Mouse (Mus musculus): ENCODE measurements around the gene Vti1a. TPM values are rescaled to one million over a fixed set of nuclear protein-coding genes. Genes with fewer than 3 reads are reported as not detected.
A peak's percentile ranks its signal among the peaks of the same experiment; 100 is the strongest.

Vti1a gene
- polyA plus RNA-seq, 1 experiment from 2014 or later: 15.4 TPM

GRCm38 (mm10) chr19:55332641-55333268, 16.7 kb downstream of the Vti1a start:
- WGBS: 91% methylated on average over 8 of the region's 8 CpGs
- Histone ChIP-seq H3K9me3 (ENCODE audit: control insufficient read depth, low read length) (no peaks in the 10 kb centered on the region), H3K4me3 (ENCODE audit: control insufficient read depth in 1 of 2, insufficient read depth in 1 of 2, low read depth in 1 of 2, low read length in 2 of 2) (no peak overlapping the region), H3K4me2 (ENCODE audit: low read length) (no peak overlapping the region), H3K9ac (ENCODE audit: low read length) (no peak overlapping the region), H3K27me3 (ENCODE audit: control insufficient read depth, insufficient read depth, low read length) (no peaks in the 10 kb centered on the region), H3K4me1 (ENCODE audit: control insufficient read depth in 2 of 2, insufficient read depth in 2 of 2, low read length in 2 of 2) (peaks cover 0 to 10% of the 10 kb centered on the region in 2 experiments; a peak in 1 of 4 replicates), H3K27ac (replicated peaks in 1 of 2; ENCODE audit: control insufficient read depth in 1 of 2, insufficient read depth in 1 of 2, low read depth in 2 of 2, low read length in 2 of 2) (no peak overlapping the region), H3K36me3 (ENCODE audit: control insufficient read depth, insufficient read depth, low read length) (peaks cover 36% of the 10 kb centered on the region)
- ATAC-seq (ENCODE audit: insufficient number of reproducible peaks, insufficient read depth, low FRiP score, low read depth): peak; percentile 33

DNA sequence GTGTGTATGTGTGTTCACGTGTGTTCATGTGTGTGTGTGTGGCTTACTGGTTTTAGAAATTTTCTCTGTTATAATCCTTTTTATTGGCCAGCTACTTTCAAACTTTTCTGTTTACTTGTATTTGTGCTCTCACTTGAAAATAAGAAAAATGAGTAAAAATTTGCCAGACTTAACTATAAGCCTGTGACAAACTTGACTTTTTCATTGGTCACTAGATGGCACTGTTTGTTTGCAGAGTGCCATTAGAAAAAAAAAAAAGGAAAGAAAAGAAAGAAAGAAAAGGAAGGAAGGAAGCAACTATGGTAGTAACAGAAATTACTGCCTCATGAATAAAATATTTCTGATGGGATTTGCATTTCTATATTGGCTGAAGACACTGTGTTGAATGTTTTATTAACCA, 19.8 kb downstream of the Vti1a start:
- Histone ChIP-seq H3K4me2 (ENCODE audit: low read length) (no peak overlapping the region), H3K4me1 (ENCODE audit: control insufficient read depth in 2 of 2, insufficient read depth in 2 of 2, low read length in 2 of 2) (peaks cover 0 to 10% of the 10 kb centered on the region in 2 experiments; a peak in 1 of 4 replicates), H3K9ac (ENCODE audit: low read length) (no peak overlapping the region), H3K27me3 (ENCODE audit: control insufficient read depth, insufficient read depth, low read length) (no peaks in the 10 kb centered on the region), H3K36me3 (ENCODE audit: control insufficient read depth, insufficient read depth, low read length) (peaks cover 9% of the 10 kb centered on the region; the same call in 1 of the 2 replicates), H3K9me3 (ENCODE audit: control insufficient read depth, low read length) (no peaks in the 10 kb centered on the region), H3K27ac (replicated peaks in 1 of 2; ENCODE audit: control insufficient read depth in 1 of 2, insufficient read depth in 1 of 2, low read depth in 2 of 2, low read length in 2 of 2) (no peak overlapping the region), H3K4me3 (ENCODE audit: control insufficient read depth in 1 of 2, insufficient read depth in 1 of 2, low read depth in 1 of 2, low read length in 2 of 2) (no peak overlapping the region)
- WGBS: 87% methylated on average over 1 of the region's 1 CpGs
- no peak for ATAC-seq (ENCODE audit: insufficient number of reproducible peaks, insufficient read depth, low FRiP score, low read depth)

DNA sequence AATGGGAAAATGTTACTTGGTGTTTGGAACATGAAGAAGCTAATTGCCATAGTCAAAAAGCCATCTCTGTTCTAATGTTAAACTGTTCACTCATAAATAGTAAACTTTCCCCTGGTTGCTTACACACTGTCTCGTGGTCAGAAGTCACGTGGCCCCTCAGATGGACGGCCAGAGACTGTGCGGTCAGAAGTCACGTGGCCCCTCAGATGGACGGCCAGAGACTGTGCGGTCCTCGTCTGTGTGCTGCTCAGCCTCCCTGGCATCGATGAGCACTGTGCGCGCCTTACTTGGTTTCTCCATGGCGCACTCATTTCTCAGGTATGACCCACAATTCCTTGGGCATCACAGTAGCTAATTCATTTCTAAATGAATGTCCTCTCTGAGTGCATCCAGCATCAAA, 20.3 kb downstream of the Vti1a start:
- Histone ChIP-seq H3K4me3 (ENCODE audit: control insufficient read depth in 1 of 2, insufficient read depth in 1 of 2, low read depth in 1 of 2, low read length in 2 of 2) (no peak overlapping the region), H3K9me3 (ENCODE audit: control insufficient read depth, low read length) (no peaks in the 10 kb centered on the region), H3K27me3 (ENCODE audit: control insufficient read depth, insufficient read depth, low read length) (no peaks in the 10 kb centered on the region), H3K9ac (ENCODE audit: low read length) (no peak overlapping the region), H3K4me1 (ENCODE audit: control insufficient read depth in 2 of 2, insufficient read depth in 2 of 2, low read length in 2 of 2) (peaks cover 0 to 9% of the 10 kb centered on the region in 2 experiments; a peak in 1 of 4 replicates), H3K4me2 (ENCODE audit: low read length) (no peak overlapping the region), H3K36me3 (ENCODE audit: control insufficient read depth, insufficient read depth, low read length) (peaks cover 7% of the 10 kb centered on the region; the same call in 1 of the 2 replicates), H3K27ac (replicated peaks in 1 of 2; ENCODE audit: control insufficient read depth in 1 of 2, insufficient read depth in 1 of 2, low read depth in 2 of 2, low read length in 2 of 2) (no peak overlapping the region)
- ATAC-seq (ENCODE audit: insufficient number of reproducible peaks, insufficient read depth, low FRiP score, low read depth): no peak
- WGBS: 88% methylated on average over 12 of the region's 12 CpGs

GRCm38 (mm10) chr19:55337066-55337465, 21.0 kb downstream of the Vti1a start:
- H3K4me1 ChIP-seq (ENCODE audit: control insufficient read depth in 2 of 2, insufficient read depth in 2 of 2, low read length in 2 of 2): 0 out of 4 replicates have a peak, but pooled peaks cover 2 to 3% of the 10 kb centered on the region in 2 experiments
- H3K9ac ChIP-seq (ENCODE audit: low read length): no peak overlapping the region
- WGBS: 88% methylated on average over 9 of the region's 9 CpGs
- H3K27ac ChIP-seq (replicated peaks in 1 of 2; ENCODE audit: control insufficient read depth in 1 of 2, insufficient read depth in 1 of 2, low read depth in 2 of 2, low read length in 2 of 2): no peak overlapping the region
- no peaks in the 10 kb centered on the region for H3K9me3 ChIP-seq (ENCODE audit: control insufficient read depth, low read length)
- H3K27me3 ChIP-seq (ENCODE audit: control insufficient read depth, insufficient read depth, low read length): no peaks in the 10 kb centered on the region
- no peak for ATAC-seq (ENCODE audit: insufficient number of reproducible peaks, insufficient read depth, low FRiP score, low read depth)
- no peak overlapping the region for H3K4me3 ChIP-seq (ENCODE audit: control insufficient read depth in 1 of 2, insufficient read depth in 1 of 2, low read depth in 1 of 2, low read length in 2 of 2)
- H3K4me2 ChIP-seq (ENCODE audit: low read length): no peak overlapping the region
- 0 out of 2 replicates have a peak, but pooled peaks cover 4% of the 10 kb centered on the region for H3K36me3 ChIP-seq (ENCODE audit: control insufficient read depth, insufficient read depth, low read length)

- no peak overlapping the region for H3K4me3 ChIP-seq (ENCODE audit: control insufficient read depth in 1 of 2, insufficient read depth in 1 of 2, low read depth in 1 of 2, low read length in 2 of 2)
- no peak overlapping the region for H3K4me2 ChIP-seq (ENCODE audit: low read length)
- WGBS: 88% methylated on average over 10 of the region's 10 CpGs
- H3K27ac ChIP-seq (replicated peaks in 1 of 2; ENCODE audit: control insufficient read depth in 1 of 2, insufficient read depth in 1 of 2, low read depth in 2 of 2, low read length in 2 of 2): no peak overlapping the region
- H3K27me3 ChIP-seq (ENCODE audit: control insufficient read depth, insufficient read depth, low read length): no peaks in the 10 kb centered on the region
- H3K36me3 ChIP-seq (ENCODE audit: control insufficient read depth, insufficient read depth, low read length): 0 out of 2 replicates have a peak, but pooled peaks cover 4% of the 10 kb centered on the region
- H3K9me3 ChIP-seq (ENCODE audit: control insufficient read depth, low read length): no peaks in the 10 kb centered on the region
- no peak for ATAC-seq (ENCODE audit: insufficient number of reproducible peaks, insufficient read depth, low FRiP score, low read depth)
- H3K4me1 ChIP-seq (ENCODE audit: control insufficient read depth in 2 of 2, insufficient read depth in 2 of 2, low read length in 2 of 2): 0 out of 4 replicates have a peak, but pooled peaks cover 0 to 2% of the 10 kb centered on the region in 2 experiments
- no peak overlapping the region for H3K9ac ChIP-seq (ENCODE audit: low read length)
Observed at GRCm38 (mm10) chr19:55337664-55338063, 21.6 kb downstream of the Vti1a start.

- 90% methylated on average over 6 of the region's 6 CpGs for WGBS
- H3K36me3 ChIP-seq (ENCODE audit: control insufficient read depth, insufficient read depth, low read length): 0 out of 2 replicates have a peak, but pooled peaks cover 4% of the 10 kb centered on the region
- H3K27ac ChIP-seq (replicated peaks in 1 of 2; ENCODE audit: control insufficient read depth in 1 of 2, insufficient read depth in 1 of 2, low read depth in 2 of 2, low read length in 2 of 2): no peak overlapping the region
- no peak overlapping the region for H3K4me3 ChIP-seq (ENCODE audit: control insufficient read depth in 1 of 2, insufficient read depth in 1 of 2, low read depth in 1 of 2, low read length in 2 of 2)
- H3K9ac ChIP-seq (ENCODE audit: low read length): no peak overlapping the region
- no peaks in the 10 kb centered on the region for H3K27me3 ChIP-seq (ENCODE audit: control insufficient read depth, insufficient read depth, low read length)
- no peaks in the 10 kb centered on the region for H3K9me3 ChIP-seq (ENCODE audit: control insufficient read depth, low read length)
- no peak for ATAC-seq (ENCODE audit: insufficient number of reproducible peaks, insufficient read depth, low FRiP score, low read depth)
- H3K4me1 ChIP-seq (ENCODE audit: control insufficient read depth in 2 of 2, insufficient read depth in 2 of 2, low read length in 2 of 2): 0 out of 4 replicates have a peak, but pooled peaks cover 0 to 2% of the 10 kb centered on the region in 2 experiments
- H3K4me2 ChIP-seq (ENCODE audit: low read length): no peak overlapping the region
Observed at GRCm38 (mm10) chr19:55340521-55340920, 24.4 kb downstream of the Vti1a start.

DNA sequence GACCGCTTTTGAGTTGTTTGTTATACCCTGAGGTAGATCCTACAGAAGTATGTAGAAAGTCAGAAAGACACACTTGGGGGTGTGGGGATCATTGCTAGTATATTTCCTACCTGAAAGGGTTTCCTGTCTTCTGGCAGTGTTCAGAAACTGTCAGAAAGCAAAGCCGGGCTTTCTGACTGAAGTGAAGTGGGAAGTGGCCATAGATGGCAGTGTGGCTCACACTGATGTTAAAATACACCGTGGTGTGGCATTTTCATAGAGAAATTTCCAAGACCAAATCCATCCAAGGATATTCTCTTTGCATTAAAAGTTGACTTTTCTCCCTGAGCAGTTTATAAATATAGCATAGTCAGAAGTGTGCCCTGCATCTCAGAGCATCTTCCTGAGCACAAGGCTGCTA, 25.3 kb downstream of the Vti1a start:
- 61% methylated on average over 3 of the region's 3 CpGs for WGBS
- no peak overlapping the region for H3K27ac ChIP-seq (replicated peaks in 1 of 2; ENCODE audit: control insufficient read depth in 1 of 2, insufficient read depth in 1 of 2, low read depth in 2 of 2, low read length in 2 of 2)
- no peak overlapping the region for H3K9ac ChIP-seq (ENCODE audit: low read length)
- H3K4me1 ChIP-seq (ENCODE audit: control insufficient read depth in 2 of 2, insufficient read depth in 2 of 2, low read length in 2 of 2): 0 out of 4 replicates have a peak, but pooled peaks cover 0 to 2% of the 10 kb centered on the region in 2 experiments
- no peak overlapping the region for H3K4me2 ChIP-seq (ENCODE audit: low read length)
- no peaks in the 10 kb centered on the region for H3K27me3 ChIP-seq (ENCODE audit: control insufficient read depth, insufficient read depth, low read length)
- H3K4me3 ChIP-seq (ENCODE audit: control insufficient read depth in 1 of 2, insufficient read depth in 1 of 2, low read depth in 1 of 2, low read length in 2 of 2): no peak overlapping the region
- no peak for ATAC-seq (ENCODE audit: insufficient number of reproducible peaks, insufficient read depth, low FRiP score, low read depth)
- no peaks in the 10 kb centered on the region for H3K9me3 ChIP-seq (ENCODE audit: control insufficient read depth, low read length)
- 0 out of 2 replicates have a peak, but pooled peaks cover 4% of the 10 kb centered on the region for H3K36me3 ChIP-seq (ENCODE audit: control insufficient read depth, insufficient read depth, low read length)
